Mouse (Mus musculus): ENCODE results near the gene Tmem86a.
"Not testable (repeated sequence)": the region's sequence is repeated elsewhere in the genome, so short reads cannot be mapped to it uniquely, and the experiment has no call there.

The Tmem86a gene

DNA sequence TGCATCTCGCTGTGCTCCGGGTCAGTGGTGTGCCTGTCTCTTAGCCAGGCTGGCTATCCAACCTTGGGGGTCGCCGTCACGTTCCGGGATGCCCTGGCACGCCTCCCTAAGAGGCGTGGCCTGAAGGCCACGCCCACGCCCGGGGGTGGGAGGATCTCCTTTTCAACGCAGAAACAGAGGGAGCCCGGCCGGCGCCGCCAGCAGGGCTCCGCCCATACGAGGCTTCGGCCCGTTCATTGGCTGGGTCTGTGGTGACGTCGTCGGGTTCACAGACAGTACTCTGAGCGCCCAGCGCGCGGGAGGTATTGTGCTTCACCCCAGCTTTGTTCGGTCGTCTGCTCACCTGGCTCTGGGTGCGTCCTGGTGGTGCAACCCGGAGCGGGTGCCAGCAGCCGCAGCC, at the start of gene Tmem86a:
Tmem86a (plus strand) TSS at position 236 of the 400 bp plus-strand sequence.
- peak; percentile 93 for DNase-seq (ENCODE audit: low read depth)

DNA sequence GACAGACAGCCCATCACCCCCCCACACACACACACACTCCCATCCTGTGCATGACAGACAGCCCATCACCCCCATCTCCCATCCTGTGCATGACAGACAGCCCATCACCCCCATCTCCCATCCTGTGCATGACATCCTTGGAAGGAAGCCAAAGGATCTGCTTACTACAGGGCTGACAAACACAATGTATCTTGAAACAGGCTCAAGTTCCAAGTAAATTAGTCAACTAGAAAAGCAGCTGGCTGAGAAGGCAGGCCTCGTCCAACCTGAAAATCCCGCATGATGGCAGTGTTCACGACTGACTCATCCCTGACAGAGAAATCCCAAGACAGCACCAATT, 49.8 kb upstream of the Tmem86a start:
- DNase-seq (ENCODE audit: low read depth), result peak; percentile 74

DNA sequence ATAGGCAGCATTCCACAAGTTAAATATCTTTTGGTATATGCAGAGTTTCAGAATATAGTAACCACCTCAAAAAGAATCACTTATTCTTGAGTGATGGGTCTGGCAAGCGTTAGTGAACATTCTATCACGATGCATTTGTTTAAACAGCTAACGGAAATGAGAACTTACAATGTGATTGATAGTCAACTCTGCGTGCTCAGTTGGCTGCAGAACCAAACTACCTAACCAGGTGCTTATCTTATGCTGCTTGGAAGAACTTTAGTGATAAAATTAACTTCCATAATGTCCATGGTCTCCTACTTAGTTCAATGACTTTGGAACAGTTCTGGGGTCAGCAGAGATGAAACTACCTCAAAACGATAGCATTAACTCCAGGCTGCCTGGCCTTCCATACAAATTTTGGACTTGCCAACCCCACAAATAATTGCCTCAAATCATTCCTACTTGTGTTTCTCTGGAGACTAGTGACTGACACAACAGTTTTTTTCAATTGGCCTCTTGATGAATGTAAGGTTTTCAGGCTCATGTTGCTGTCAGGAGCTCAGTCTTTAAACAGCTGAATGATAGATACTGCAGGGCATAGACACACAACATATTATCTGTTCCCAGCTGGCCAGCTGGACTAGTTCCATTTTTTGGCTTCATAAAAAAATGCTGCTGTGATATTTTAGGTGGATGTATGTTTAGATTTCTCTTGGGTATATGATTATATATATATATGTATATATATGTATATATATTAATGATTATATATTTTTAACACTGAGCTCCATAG, 49.1 kb upstream of the Tmem86a start:
- no peak for DNase-seq (ENCODE audit: low read depth)

DNA sequence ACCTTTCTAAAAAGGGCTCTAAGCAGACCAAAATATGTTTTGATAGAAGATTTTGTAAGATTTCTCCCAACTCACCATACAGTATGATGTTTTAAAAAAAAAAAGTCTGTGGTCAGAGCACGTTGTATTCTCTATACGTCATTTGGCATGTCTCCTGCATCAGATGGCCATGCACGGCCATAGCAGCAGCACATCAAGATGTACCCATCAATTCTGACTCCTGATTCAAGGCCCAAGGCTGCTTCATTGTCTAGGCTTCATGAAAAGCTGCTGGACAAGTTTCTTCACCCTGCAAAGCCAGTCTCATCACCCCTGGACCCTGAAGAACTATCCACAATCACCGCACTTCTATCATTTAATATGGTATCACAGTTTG, 48.5 kb upstream of the Tmem86a start:
- DNase-seq (ENCODE audit: low read depth), result peak; percentile 63

DNA sequence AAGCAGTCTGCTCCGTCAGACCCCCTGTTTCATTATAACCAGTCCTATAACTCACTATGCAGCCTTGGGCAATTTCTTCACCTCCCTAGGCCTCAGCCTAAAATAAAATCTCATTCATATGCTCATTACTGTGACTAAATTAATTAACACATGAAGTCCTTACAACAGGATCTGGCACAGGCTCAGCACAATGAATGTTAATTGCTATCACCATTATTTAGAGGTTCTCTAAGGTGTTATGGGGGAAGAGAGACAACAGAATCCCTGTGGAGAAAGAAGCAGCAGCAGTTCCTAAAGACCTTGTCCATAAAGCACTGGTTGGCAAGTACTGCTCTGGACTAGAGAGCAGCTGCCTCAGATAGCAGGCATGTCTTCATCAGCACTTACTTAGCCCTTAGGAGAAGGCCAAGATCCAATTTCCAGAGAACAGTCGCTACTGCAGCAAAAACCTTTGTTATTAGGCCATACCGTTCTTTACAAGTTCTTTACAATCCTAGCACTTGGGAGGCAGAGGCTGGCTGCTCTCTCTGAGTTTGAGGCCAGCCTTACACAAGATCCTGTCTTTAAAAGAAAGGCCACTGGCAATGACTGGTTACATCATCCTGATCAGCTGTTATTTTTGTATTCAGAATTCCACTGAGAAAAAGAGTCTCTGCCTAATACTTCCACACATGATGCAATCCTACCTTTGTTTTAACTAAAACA, 46.8 kb upstream of the Tmem86a start:
- DNase-seq (ENCODE audit: low read depth), result no peak

DNA sequence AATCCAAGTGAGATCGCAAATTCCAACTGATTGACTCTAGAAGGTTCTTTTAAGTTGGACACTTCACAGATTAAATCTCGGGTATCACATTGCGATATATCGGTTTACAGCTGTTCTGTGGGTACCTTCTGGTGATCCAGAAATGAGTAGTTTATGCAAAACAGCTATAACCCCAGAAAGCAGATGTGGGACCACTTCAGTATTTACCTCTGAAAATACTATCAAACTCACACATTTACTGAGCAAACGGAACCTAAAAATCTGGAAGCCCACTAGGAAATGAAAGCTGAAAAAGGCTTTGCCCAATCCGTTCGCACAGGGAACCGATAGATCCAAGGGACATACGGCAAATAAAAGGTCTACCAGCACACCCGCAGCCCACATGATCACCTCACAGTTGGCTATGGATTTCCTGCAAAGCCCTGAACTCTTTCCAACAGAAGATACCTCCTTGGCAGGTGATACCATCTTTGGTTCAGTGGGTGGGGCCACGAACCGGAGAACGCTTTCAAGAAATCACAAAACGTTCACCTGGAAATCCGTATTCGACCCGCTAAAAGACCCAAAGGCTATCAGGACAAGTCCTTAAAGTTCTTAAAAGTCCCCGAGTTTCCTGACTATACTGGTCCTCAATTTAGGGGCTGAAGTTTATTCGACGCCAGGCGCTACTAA, 43.2 kb upstream of the Tmem86a start:
- DNase-seq (ENCODE audit: low read depth), result no peak

DNA sequence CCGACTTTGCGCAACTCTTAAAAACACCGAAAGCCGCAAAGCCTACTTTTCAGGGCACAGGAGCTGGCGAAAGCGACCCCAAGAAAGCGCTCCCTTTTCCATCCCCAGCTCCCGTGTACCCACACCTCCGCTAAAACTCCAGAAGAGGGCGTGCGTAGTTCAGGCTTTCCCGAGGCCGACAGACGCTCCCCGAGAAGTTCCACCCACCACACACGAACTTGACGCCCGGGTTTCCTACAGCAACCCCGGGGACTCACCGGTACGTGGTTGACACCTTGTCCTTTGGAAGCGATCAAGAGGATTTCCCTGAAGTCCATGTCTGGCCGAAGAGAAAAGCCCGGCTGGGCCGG, 42.6 kb upstream of the Tmem86a start:
- DNase-seq (ENCODE audit: low read depth), result peak; percentile 85

DNA sequence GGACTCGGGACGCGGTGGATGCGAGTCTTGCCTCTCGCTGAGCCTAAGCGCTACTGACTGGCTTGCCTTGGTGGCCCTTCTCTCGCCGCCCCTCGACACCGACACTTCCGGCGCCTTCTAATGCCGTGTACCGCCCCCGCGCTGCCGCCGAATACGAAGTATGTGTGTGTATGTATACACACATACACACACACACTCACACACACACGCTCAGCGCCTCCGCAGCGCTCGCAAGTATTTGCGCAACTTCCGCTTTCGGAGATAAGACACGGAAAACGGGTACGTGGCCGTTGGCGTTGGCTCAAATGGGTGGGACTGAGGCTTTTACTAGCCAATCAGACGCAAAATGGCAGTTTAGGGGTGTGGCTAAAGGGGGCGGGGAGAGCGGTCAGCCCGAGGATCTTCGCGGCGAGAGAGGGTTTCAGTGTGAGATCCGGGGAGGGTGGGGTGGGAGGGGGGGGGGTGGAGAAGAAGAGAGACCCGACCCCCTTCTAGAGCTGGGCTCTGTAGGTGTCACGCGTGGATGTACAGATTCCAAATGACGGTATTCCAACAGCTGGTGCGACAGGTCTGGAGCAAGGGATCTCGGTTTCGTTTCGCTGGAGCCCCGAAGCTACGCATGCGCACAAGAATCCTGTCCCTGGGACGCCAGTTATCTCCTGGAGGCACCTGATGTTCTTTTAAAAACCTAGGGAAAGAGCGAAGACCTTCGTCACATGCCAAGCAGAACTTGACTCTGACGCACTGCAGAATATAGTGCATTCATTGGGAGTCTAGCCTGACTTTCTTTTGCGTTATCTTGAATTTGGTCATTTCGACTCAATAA, 42.0 kb upstream of the Tmem86a start, which contains the start of gene Spty2d1:
Spty2d1 (minus strand) TSS at position 244 of the 826 bp plus-strand sequence.
- peak; percentile 100 for DNase-seq (ENCODE audit: low read depth)

DNA sequence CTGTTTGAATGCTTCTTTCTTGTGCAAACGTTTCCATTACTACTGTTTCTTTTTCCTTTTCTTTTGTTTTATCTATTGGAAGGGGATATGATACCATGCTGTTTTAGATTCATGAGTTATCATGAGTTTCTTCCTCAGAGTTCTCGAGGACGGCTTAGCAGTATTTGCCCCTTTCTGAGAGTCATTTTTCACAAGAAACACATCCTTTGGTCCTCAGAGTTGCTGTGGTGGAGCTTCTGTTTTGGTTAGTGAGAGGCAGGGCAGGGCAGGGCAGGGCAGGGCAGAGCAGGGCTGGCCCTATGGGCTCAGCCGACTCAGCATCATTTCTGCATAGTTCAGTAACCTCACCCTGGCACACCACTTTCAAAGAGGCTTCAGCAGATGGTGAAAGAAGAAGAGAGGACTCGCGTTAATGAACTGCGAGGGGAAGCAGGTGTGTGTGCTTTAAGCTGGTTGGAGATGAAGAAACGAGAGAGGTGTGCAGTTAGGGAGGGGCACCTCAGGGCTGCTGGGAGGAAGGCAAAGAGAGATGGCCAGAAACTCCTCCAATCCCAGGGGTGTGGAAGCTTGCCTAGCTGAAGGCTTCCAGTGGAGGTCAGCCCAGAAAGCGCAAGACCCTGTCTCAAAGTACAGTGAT, 37.2 kb upstream of the Tmem86a start:
- no peak for DNase-seq (ENCODE audit: low read depth)

DNA sequence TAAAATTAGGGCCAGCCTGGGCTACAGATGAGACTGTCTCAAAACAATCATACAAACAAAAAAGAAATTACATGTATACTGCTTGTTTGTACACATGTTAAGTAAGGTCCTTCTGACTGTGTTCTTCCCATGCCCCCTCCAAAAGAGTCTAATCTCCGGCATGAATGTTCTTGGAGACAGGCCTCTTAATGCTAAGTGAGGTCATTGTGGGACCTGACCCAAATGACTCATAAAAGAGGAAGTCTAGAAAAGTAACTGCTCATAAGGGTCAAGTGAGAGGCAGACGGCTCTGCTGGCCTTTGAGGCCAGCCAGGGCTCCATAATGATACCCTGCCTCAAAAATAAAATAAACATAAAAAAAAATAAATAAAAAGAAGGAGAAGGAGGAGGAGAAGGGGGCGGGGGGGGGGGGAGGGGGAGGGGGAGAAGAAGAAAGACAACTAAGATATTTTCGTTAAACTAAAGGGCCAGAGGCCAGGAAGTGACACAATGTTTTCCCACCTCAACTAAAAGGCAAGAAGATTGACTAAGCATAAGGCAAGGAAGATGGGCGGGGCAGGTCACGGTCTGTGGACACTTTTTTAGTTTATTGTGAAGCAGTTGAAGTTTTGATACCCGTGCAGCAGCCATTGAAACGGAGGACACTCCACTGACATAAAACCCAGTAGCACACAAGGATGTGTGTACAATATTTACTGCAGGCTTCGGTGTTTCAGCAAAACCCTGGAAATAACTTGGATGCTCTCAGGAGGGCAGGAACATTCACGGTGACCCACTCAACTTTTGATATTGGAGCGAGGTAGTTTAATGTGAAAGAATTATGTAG, 35.6 kb upstream of the Tmem86a start:
- peak; percentile 80 for DNase-seq (ENCODE audit: low read depth)

DNA sequence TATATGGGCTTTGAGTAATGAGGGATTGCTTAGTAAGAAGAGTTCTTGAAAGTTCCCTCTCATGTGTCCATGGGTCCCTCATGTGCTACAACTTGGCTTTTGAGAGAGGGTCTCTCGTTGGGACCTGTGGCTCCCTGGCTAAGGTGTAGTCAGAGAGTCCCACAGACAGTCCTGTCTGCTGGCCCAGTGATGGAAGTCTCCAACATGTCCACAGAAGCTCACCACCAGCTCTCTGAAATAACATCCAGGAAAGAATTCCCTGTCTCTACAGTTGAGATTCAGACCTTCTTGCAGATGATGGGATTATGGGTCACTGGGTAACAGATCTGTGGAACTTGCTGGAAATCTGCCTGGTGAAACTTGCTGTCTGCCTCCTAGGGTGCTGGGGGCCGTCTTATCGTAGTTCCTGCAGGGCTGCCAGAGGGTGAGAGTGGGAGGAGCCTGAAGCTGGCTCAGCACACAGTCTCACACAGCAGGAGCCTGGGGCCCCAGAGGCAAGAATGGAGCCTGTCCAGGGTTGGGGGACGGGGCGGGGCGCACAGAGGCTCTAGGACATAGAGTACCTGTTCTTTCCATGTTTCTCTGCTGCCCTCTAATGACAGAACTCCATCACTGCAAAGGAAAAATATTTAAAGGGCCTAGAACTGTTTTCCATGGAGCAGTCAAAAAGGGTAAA, 34.9 kb upstream of the Tmem86a start:
- DNase-seq (ENCODE audit: low read depth), result peak; percentile 91

DNA sequence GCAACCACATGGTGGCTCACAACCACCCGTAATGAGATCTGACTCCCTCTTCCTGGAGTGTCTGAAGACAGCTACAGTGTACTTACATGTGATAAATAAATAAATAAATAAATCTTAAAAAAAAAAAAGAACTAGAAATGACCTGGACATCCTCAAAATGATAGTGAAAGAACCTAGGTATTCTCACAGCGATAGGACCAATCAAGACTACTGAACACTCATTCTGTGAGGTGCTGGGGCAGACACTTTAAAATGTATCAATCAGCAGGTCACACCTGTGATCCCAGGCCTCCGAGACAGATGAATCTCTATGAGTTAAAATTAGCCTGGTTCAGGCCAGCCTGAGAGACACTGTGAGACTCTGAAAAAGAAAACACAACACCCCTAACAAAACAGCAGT, 33.8 kb upstream of the Tmem86a start:
- no peak for DNase-seq (ENCODE audit: low read depth)

DNA sequence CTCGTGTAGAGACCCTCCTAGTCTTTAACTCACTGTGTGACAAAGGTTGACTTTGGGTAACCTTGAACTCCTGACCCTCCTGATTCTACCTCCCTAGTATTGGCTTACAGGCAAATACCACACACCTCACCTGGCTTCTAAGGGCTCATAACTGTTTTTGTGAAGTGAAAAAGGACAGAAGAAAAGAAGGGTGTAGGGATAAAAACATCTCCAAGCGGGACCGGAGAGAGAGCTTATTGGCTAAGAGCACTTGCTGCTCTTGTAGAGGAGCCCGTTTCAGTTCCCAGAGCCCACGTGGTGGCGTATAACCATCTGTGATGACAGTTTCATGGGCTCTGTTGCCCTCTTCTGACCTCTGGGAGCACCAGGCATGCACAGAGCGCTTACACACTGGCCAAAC, 33.3 kb upstream of the Tmem86a start:
- no peak for DNase-seq (ENCODE audit: low read depth)

DNA sequence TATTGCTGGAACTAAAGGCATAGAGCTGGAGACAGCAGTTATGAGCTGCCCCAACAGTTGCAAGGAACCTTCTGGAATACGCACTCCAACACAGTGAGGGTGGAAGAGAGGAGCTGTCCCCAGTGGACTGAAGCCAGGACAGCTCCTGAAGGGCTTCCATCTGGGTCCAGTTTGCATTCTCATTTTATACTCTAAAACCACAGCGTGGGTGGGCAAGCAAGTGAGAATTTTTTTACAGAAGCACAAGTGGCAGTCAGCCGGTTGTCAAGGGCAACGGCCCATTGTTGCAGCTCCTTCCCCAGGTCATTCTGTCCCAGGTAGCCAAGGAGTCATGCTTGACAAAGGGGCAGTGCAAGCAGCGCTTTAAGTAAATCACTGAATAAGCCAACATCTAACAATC, 30.8 kb upstream of the Tmem86a start:
- no peak for DNase-seq (ENCODE audit: low read depth)

DNA sequence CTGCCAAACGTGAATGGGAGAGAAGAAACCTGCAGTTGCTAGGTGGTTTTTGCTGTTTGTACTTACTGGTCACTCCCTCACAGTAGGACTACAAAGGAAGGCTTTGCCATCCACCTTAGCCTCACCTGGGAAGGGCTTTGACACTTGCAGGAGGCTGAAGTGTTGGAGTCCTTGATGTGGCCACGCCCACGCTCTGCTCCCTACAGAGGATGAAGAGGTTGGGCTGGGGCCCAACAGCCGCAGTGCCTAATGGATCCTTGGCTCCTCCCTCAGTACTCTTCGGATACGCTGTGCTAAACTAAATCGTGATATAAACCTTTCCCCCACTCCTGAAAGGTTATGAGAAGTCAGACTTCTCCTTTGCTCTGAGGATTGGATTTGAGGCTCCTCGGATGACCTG, 29.4 kb upstream of the Tmem86a start:
- DNase-seq (ENCODE audit: low read depth), result no peak

DNA sequence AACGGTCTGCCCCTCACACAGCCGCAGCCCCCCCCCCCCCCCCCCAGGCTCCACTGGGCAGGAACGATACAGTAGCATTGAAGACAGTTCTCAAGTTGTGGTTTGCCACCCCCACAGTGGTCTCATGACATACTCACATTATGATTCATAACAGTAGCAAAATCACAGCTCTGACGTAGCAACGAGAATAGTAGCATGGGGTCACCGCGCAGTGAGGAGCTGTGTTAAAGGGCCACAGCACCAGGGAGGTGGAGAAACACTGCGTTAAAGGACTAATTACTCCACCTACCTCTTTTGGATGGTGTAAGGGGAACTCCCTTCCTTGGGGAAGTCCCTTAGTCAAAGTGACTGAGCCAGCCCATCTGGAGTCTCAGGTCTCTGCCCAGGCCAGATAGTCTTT, 27.9 kb upstream of the Tmem86a start:
- peak; percentile 82 for DNase-seq (ENCODE audit: low read depth)

DNA sequence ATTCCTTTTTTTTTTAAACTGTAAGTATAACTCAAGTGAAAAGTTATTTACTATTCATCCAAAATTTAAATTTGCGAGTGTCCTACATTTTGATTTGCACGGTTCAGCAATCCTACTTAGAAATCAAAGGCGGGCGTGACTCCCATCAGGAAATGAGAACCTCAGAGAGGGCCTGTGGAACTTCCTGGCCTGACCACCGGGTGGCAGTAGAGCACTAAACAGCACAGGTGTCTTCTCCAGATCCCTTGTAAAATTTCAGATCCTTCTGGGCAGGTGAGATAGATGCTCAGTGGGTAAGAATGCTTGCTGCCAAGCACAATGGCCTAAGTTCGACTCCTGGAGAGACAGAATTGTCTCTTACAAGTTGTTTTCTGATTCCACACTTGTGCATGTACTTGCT, 26.9 kb upstream of the Tmem86a start:
- peak; percentile 92 for DNase-seq (ENCODE audit: low read depth)

DNA sequence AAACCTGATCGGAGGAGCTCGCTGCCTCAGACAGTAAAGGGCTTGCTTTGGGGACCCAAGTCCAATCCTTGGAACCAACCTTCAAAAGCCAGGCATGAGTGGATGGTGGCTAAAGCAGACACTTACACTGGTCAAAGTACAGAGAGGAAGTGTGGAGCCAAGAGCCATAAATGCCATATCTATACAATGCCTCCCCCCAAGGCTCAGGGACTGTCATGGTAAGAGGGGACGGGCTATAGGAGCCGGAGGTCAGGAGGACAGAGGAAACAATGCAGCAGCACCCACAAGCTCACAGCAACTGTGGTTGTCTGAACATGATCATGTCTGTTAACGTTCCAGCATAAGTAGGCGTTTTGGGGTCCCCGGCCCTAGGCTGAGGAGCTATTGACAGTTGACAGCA, 25.9 kb upstream of the Tmem86a start:
- no peak for DNase-seq (ENCODE audit: low read depth)

DNA sequence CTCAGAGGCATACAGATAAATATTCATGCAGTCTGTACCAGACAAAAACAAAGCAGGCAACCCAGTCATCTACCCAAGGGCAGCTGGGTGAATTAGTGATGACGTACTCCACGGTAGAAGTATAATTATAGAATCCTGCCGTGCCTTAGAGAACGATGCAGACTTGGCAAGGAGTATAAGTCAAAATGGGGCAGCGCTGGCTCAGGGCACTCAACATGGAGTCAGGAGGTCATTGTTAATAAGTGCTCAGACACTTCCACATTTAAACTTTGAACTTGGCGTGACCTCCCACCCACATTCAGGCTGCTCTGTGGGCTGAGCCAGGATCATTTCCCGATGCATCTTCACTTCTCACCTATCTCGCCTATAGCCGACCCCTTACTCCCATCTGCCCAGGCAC, 25.0 kb upstream of the Tmem86a start:
- DNase-seq (ENCODE audit: low read depth), result no peak

DNA sequence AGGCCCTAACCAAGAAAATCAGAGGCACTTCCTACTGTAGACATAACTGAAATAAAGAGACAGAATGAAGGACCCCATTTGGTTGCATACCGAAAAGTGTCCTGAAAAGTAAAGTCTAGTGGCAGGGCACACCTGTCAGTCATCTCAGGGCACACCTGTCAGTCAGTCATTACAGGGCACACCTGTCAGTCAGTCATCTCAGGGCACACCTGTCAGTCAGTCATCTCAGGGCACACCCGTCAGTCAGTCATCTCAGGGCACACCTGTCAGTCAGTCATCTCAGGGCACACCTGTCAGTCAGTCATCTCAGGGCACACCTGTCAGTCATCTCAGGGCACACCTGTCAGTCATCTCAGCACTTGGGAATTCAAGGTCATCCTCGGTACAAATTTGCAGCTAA, 23.5 kb upstream of the Tmem86a start:
- DNase-seq (ENCODE audit: low read depth), result not testable (repeated sequence)
